Mouse (Mus musculus) cerebellum, postnatal 10 days (tissue): ENCODE measurements around the gene Ctcfl.
A peak's percentile ranks its signal among the peaks of the same experiment; 100 is the strongest.

Experiments
- DNase-seq, 2 experiments: peaks; one replicate each; pipeline ENCODE4 v3.0.0; 2021; ENCODE audit warnings: mixed read lengths in 2 of 2

Ctcfl gene

GRCm38 (mm10) chr2:173119023-173119944 lies at the start of gene Ctcfl:
TSS of gene Ctcfl (minus strand) at chr2:173119525.
- no peak for DNase-seq

- no peak for DNase-seq
Observed at GRCm38 (mm10) chr2:173168411-173168851, 49.1 kb upstream of the Ctcfl start.

GRCm38 (mm10) chr2:173165357-173165756 lies 46.0 kb upstream of the Ctcfl start:
- no peak for DNase-seq

- no peak for DNase-seq
Observed at GRCm38 (mm10) chr2:173164946-173165345, 45.6 kb upstream of the Ctcfl start.

GRCm38 (mm10) chr2:173164358-173164757 lies 45.0 kb upstream of the Ctcfl start:
- DNase-seq = peak; percentile 59 to 67

- no peak for DNase-seq
Observed at GRCm38 (mm10) chr2:173163380-173163779, 44.1 kb upstream of the Ctcfl start.

GRCm38 (mm10) chr2:173159354-173160311 lies 40.3 kb upstream of the Ctcfl start:
- DNase-seq = peak; percentile 62

GRCm38 (mm10) chr2:173158390-173159055 lies 39.2 kb upstream of the Ctcfl start:
- no peak for DNase-seq

- no peak for DNase-seq
Observed at GRCm38 (mm10) chr2:173157871-173158270, 38.5 kb upstream of the Ctcfl start.

GRCm38 (mm10) chr2:173157376-173157775 lies 38.1 kb upstream of the Ctcfl start:
- DNase-seq = no peak

- no peak for DNase-seq
Observed at GRCm38 (mm10) chr2:173156923-173157322, 37.6 kb upstream of the Ctcfl start.

- no peak for DNase-seq
Observed at GRCm38 (mm10) chr2:173155907-173156306, 36.6 kb upstream of the Ctcfl start.

GRCm38 (mm10) chr2:173154962-173155361 lies 35.6 kb upstream of the Ctcfl start:
- no peak for DNase-seq

- DNase-seq = no peak
Observed at GRCm38 (mm10) chr2:173154513-173154912, 35.2 kb upstream of the Ctcfl start.

GRCm38 (mm10) chr2:173153266-173153665 lies 33.9 kb upstream of the Ctcfl start:
- DNase-seq = no peak

GRCm38 (mm10) chr2:173152436-173153151 lies 33.3 kb upstream of the Ctcfl start, which contains the start of gene Pck1:
TSS of gene Pck1 (plus strand) at chr2:173153048.
- no peak for DNase-seq

GRCm38 (mm10) chr2:173151784-173152284 lies 32.5 kb upstream of the Ctcfl start:
- no peak for DNase-seq

GRCm38 (mm10) chr2:173151352-173151751 lies 32.0 kb upstream of the Ctcfl start:
- DNase-seq = no peak

- no peak for DNase-seq
Observed at GRCm38 (mm10) chr2:173148001-173148400, 28.7 kb upstream of the Ctcfl start.

GRCm38 (mm10) chr2:173146728-173147127 lies 27.4 kb upstream of the Ctcfl start:
- DNase-seq = no peak

GRCm38 (mm10) chr2:173145808-173146207 lies 26.5 kb upstream of the Ctcfl start:
- no peak for DNase-seq

- no peak for DNase-seq
Observed at GRCm38 (mm10) chr2:173143611-173144010, 24.3 kb upstream of the Ctcfl start.
